Mouse (Mus musculus) gastrocnemius, postnatal 10 days (tissue): ENCODE data around the gene AL607142.1. TPM values are rescaled to one million over a fixed set of nuclear protein-coding genes. Genes with fewer than 3 reads are reported as not detected.

Experiments used
- DNase-seq: peaks from one replicate; pipeline ENCODE4 v3.0.0; 2021; ENCODE audit warnings: mixed read lengths
- total RNA-seq, 2 experiments: library from RNA; stranded (reverse); gene quantifications; 2 replicates each; pipeline ENCODE4 v1.2.3; 2021

The AL607142.1 gene
- total RNA-seq, 2 experiments from 2014 or later: not detected

DNA sequence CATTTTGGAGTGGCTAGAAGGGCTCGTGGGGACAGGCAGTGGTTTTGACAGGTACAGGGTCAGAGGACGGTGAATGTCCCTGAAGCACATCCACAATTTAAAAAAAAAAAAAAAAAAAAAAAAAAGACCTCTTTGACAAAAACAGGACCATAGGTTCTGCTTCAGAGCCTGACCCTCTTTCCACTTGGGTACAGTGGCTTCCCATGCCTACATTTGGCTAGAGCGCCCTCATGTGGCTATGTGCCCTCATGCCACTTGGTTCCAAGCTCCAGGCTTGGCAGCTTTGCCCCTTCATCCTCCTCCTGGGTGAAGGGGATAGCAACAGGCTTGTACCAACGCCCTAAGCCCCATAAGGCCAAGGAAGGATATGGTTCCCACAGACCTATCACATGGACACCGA is 39.8 kb downstream of the AL607142.1 start:
- peak; percentile 84 for DNase-seq

- DNase-seq: no peak
Observed at GRCm38 (mm10) chr4:120106362-120106761, 41.6 kb downstream of the AL607142.1 start.

DNA sequence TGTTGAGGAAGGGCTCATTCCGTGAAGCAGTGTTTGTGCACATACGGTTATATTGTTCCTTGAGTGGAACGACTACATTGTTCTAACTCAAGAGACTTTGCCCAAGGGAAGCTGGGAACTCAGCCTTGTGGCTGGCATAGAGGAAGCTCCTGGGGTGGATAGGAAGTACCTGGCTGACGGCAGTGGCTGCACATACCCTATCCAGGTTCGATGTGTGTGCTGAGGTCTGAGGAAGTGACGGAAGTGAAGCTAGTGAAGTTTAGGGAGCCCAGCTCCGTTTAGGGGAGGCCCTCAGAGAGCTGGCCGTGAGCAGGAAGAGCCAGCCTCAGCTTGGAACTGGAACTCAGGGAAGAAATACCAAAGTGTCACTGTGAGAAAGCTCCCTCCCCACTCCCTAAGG is 43.0 kb downstream of the AL607142.1 start:
- no peak for DNase-seq

DNA sequence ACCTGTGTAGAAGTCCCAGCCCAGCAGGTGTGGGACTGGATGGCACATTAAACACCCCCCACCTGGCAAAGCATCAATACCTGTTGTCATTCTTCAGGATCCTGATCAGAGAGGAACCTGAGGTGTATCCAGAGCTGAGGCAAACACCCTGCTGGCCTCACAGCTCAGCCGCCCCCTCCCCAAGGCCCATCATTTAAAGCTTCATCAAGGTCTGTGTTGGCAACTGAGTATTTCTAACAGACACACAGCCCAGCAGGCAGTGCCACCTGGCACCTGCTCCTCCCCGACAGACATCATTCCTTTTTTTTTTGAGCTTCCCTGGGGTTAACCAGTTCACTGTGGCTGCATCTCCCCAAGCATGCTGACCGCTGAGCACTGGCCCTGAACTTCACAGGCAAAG is 50.7 kb downstream of the AL607142.1 start:
- DNase-seq: no peak

- no peak for DNase-seq
Observed at GRCm38 (mm10) chr4:120116312-120116711, 51.5 kb downstream of the AL607142.1 start.

- peak; percentile 66 for DNase-seq
Observed at GRCm38 (mm10) chr4:120120276-120120675, 55.5 kb downstream of the AL607142.1 start.

DNA sequence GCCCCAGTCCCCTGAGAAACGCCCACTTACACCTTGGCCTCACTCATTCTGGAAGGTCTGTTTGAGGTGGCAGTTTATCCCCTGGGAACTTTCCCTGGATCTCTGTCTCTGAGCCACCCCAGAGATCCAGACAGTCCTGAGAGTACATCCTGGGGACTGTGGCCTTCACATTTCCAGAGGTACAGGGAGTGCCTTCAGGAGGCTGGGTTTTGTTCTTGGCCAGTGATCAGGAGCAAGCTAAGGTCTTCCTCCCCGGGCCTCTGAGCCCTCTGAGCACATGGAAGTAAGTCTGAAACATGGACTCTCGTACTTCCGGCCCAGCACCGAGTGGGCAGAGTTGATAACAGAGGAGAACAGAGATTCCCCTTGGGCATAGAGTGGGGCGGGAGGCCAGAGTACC is 59.9 kb downstream of the AL607142.1 start:
- DNase-seq: no peak

GRCm38 (mm10) chr4:120126047-120126446 is 61.3 kb downstream of the AL607142.1 start:
- peak; percentile 49 for DNase-seq

- no peak for DNase-seq
Observed at GRCm38 (mm10) chr4:120127333-120127732, 62.5 kb downstream of the AL607142.1 start.

- peak; percentile 60 for DNase-seq
Observed at GRCm38 (mm10) chr4:120128033-120128432, 63.2 kb downstream of the AL607142.1 start.

GRCm38 (mm10) chr4:120129233-120129885 is 64.6 kb downstream of the AL607142.1 start:
- peak; percentile 54 for DNase-seq

- no peak for DNase-seq
Observed at GRCm38 (mm10) chr4:120130926-120131325, 66.1 kb downstream of the AL607142.1 start.

DNA sequence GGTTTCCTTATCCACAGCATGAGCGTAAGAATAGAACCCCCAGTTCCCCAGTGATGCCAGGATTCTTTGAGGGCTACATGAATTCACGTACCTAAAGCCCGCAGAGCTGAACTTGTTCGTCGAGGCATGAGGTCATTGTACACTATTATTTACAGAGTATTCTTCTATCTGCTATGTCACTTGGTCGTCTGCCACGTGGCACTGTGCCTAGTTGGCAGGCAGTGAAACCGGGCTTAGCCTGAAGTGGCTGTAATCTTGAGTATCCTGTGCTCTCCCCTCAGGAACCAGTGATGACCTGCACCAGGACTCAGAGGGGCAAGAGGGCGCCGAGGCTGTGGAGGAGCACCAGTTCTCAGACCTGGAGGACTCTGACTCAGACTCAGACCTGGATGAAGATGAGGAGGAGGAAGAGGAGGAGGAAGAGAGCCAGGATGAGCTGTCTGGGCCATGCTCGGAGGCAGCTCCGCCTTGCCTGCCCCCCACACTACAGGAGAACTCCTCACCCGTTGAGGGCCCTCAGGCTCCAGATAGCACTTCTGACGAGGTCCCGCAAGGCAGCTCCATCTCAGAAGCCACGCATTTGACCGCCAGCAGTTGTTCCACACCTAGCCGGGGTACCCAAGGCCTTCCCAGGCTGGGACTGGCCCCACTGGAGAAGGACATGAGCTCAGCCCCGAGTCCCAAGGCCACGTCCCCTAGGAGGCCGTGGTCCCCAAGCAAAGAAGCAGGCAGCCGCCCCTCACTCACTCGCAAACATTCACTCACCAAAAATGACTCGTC is 66.8 kb downstream of the AL607142.1 start:
- DNase-seq: peak; percentile 70

GRCm38 (mm10) chr4:120134223-120134622 is 69.4 kb downstream of the AL607142.1 start:
- DNase-seq: no peak

- no peak for DNase-seq
Observed at GRCm38 (mm10) chr4:120141810-120142209, 77.0 kb downstream of the AL607142.1 start.

GRCm38 (mm10) chr4:120142905-120143304 is 78.1 kb downstream of the AL607142.1 start:
- DNase-seq: peak; percentile 63

Other genes with a start within 250 kb of the AL607142.1 start
- not detected for gene Edn2, start 96.2 kb downstream of the AL607142.1 start, total RNA-seq
- 10 to 100 TPM; 11.9 to 12.5 TPM for gene Foxo6, start 222.4 kb downstream of the AL607142.1 start, total RNA-seq